Mouse (Mus musculus) heart, embryonic 16.5 days (tissue): ENCODE results near the gene Atn1. TPM values are rescaled to one million over a fixed set of nuclear protein-coding genes. Genes with fewer than 3 reads are reported as not detected.
A peak's percentile ranks its signal among the peaks of the same experiment; 100 is the strongest.

ENCODE experiments used
- ATAC-seq: fragments of 200-750 bp; cut with Nextera tagmentation; replicated peaks from 2 replicates; pipeline ENCODE4 v1.8.0; 2017; ENCODE audit warnings: moderate number of reproducible peaks; ENCODE audit not compliant: insufficient read depth, low FRiP score; ENCODE audit errors: extremely low read depth
- H3K27ac ChIP-seq: fragments of 300-500 bp; sonication (generic); 2 replicates; pipeline ENCODE4 v1.5.1; 2014; ENCODE audit warnings: mild to moderate bottlenecking, low read length, control low read depth, moderate library complexity
- H3K27me3 ChIP-seq: fragments of 300-500 bp; sonication (generic); 2 replicates; pipeline ENCODE4 v1.6.1; 2014; ENCODE audit warnings: low read length, mixed read lengths; ENCODE audit not compliant: control insufficient read depth, insufficient read depth
- H3K36me3 ChIP-seq: fragments of 300-500 bp; sonication (generic); 2 replicates; pipeline ENCODE4 v1.6.1; 2014; ENCODE audit not compliant: control insufficient read depth, insufficient read depth
- H3K4me1 ChIP-seq: fragments of 300-500 bp; sonication (generic); 2 replicates; pipeline ENCODE4 v1.6.1; 2014; ENCODE audit warnings: low read length, mixed read lengths; ENCODE audit not compliant: control insufficient read depth, insufficient read depth
- H3K4me2 ChIP-seq: fragments of 300-500 bp; sonication (generic); 2 replicates; pipeline ENCODE4 v1.6.1; 2014; ENCODE audit warnings: low read depth, mild to moderate bottlenecking, control low read depth, low read length
- H3K4me3 ChIP-seq: fragments of 300-500 bp; sonication (generic); 2 replicates; pipeline ENCODE4 v1.5.1; 2014; ENCODE audit warnings: mild to moderate bottlenecking, control low read depth, low read length
- H3K9ac ChIP-seq: fragments of 300-500 bp; sonication (generic); 2 replicates; pipeline ENCODE4 v1.6.1; 2014; ENCODE audit warnings: low read length, control low read depth
- H3K9me3 ChIP-seq: fragments of 300-500 bp; sonication (generic); replicated peaks from 2 replicates; pipeline ENCODE4 v1.6.1; 2016; ENCODE audit warnings: low read length; ENCODE audit not compliant: control insufficient read depth
- WGBS: fragments of 180-500 bp; shearing (Covaris S2); extraction: QIAGEN DNeasy Blood & Tissue Kit; methylation state at CpG from one replicate; pipeline ENCODE4 v1.1.7; 2014; 5-methylcytosine and 5-hydroxymethylcytosine counted together
- polyA plus RNA-seq: library from polyadenylated mRNA; unstranded; fragments of >200 nt; fragmentation: Nextera tagmentation; extraction: Ambion mirVana; gene quantifications from 2 replicates; pipeline ENCODE4 v1.2.1, GENCODE M21; 2015

The Atn1 gene
- polyA plus RNA-seq, 1 experiment from 2014 or later = 10.4 TPM

DNA sequence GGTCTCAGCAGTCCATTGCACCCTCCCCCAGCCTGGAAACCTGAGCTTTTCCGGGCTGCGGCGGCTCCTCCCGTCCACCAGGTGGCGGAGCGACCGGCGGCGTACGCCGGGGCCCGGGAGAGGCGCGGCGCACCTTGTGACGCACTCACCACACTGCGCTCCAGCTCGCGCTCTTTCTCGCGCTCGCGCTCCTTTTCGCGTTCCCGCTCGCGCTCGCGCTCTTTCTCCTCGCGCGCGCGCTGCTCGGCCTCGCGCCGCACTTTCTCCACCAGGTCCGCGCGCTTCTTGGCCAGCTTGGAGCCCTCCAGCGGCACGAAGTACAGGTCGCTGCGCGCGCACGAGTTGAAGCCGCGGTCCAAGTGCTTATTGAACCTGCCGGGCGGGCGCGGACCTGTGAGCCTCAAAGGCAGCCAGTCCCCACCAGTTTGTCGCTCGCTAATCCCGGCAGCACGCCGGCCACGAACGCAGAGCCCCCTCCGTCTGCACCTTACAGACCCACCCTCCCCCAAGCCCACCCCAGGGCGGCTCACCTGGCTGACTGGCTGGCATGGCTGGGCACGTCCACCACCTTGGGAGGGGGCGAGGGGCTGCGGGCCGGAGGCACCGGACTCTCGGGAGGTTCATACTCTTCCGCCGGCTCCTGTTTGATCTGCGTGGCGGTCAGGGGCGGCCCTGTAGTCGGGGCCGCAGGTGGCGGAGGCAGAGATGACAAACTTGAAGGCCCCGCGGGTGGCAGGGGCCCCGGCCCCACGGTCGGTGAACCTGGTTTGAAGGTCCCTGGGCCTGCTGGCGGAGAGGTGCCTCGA is 10.6 kb downstream of the Atn1 start:
- H3K9me3 ChIP-seq = no peaks in the 10 kb centered on the region
- H3K9ac ChIP-seq = peak overlapping the region; percentile 91
- peak overlapping the region; percentile 94 for H3K4me2 ChIP-seq
- H3K4me3 ChIP-seq = peak overlapping the region; percentile 66
- peaks cover 15% of the 10 kb centered on the region for H3K4me1 ChIP-seq
- WGBS = 1% methylated on average over 85 of the region's 85 CpGs
- no peaks in the 10 kb centered on the region for H3K27me3 ChIP-seq
- H3K27ac ChIP-seq = peak overlapping the region; percentile 72
- ATAC-seq = peak; percentile 78
- H3K36me3 ChIP-seq = peaks cover 21% of the 10 kb centered on the region

DNA sequence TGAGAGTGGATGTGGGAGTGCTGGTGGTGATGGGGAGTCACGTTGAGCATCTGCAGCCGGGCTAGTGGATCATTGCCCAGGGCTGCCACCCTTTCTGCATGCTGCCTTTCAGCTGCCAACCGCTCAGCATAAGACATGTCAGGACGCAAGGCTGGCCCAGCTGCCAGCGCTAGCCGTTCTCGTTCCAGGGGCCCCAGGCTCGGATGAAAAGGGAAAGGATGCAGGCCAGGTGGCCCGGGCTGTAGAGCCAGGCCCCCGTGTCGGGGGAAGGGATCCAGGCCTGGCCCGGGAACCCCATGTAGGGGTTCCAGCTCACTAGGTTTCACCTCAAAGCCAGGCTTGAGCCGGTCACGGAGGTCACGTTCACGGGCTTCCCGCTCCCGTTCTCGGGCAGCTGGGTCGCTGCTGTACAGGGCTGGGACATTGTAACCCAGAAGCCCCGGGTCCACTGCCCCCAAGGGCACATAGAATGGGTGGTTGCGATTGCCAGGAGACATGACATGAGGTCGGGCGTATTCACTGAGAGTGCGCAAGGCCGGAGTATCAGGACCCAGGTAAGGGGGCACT is 11.5 kb downstream of the Atn1 start:
- Histone ChIP-seq H3K27me3 (no peaks in the 10 kb centered on the region), H3K4me3 (peak overlapping the region; percentile 66), H3K4me2 (peak overlapping the region; percentile 94), H3K36me3 (peaks cover 21% of the 10 kb centered on the region), H3K9me3 (no peaks in the 10 kb centered on the region), H3K4me1 (peaks cover 17% of the 10 kb centered on the region), H3K27ac (peak overlapping the region; percentile 54; the same call in 1 of the 2 replicates), H3K9ac (peak overlapping the region; percentile 68)
- 64% methylated on average over 26 of the region's 26 CpGs for WGBS
- ATAC-seq = no peak

DNA sequence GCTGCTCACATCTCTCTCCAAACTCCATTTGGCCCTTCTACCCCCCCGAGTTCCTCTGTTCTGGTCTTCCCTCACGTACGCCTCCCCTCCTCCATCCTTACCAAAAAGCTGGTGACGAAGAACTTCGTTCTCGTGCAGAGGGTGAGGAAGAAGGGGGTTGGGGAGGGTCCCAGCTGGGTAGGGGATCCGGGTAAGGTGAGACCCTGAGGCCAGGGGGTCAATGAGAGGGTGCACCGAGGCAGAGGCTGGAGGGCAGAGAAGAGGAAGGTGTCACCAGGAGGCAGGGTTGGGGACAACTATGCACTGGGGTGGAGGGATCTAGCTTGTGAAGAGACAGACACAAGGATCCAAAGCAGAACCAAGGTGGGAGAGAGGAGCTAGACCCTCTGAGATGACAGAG is 12.7 kb downstream of the Atn1 start:
- H3K4me3 ChIP-seq = no peak overlapping the region
- no peak overlapping the region for H3K27ac ChIP-seq
- no peak for ATAC-seq
- peaks cover 25% of the 10 kb centered on the region for H3K4me1 ChIP-seq
- no peaks in the 10 kb centered on the region for H3K27me3 ChIP-seq
- H3K4me2 ChIP-seq = no peak overlapping the region
- 87% methylated on average over 8 of the region's 8 CpGs for WGBS
- no peaks in the 10 kb centered on the region for H3K9me3 ChIP-seq
- no peak overlapping the region for H3K9ac ChIP-seq
- H3K36me3 ChIP-seq = peaks cover 23% of the 10 kb centered on the region

DNA sequence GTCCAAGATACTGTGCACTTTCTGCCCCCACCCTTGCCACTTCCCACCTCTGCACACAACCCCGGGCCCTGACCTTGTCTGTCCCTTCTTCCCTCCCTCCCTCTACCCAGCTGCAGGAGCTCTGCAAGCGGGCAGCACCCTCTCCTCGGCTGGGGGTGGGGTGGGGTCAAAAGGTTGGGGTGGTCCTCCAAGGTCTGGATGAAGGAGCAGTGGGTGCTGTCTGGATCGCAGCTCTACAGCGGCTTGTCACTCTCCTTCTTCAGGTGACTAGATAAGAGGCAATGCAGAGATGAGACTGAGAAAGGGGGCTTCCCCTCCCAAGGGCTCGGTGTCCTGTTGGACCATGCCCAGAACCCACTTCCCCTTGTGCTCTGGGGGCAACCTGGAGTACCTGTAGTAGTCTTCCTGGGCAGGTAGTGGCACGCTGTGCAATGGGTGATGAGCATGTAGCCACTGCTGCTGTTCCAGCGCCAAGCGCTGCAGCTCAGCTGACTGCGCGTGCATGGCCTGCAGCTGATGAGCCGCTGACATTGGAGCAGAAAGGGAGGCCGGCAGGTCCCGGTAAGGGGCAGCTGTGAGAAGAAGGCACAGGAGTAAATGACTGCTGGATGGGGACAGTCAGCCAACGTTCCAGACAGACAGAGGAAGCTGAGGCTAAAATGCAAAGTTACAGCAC is 13.3 kb downstream of the Atn1 start:
- Histone ChIP-seq H3K4me2 (no peak overlapping the region), H3K36me3 (peaks cover 19% of the 10 kb centered on the region), H3K27ac (no peak overlapping the region), H3K27me3 (no peaks in the 10 kb centered on the region), H3K9ac (no peak overlapping the region), H3K9me3 (no peaks in the 10 kb centered on the region), H3K4me1 (peaks cover 31% of the 10 kb centered on the region), H3K4me3 (no peak overlapping the region)
- ATAC-seq = no peak
- WGBS = 85% methylated on average over 15 of the region's 15 CpGs

DNA sequence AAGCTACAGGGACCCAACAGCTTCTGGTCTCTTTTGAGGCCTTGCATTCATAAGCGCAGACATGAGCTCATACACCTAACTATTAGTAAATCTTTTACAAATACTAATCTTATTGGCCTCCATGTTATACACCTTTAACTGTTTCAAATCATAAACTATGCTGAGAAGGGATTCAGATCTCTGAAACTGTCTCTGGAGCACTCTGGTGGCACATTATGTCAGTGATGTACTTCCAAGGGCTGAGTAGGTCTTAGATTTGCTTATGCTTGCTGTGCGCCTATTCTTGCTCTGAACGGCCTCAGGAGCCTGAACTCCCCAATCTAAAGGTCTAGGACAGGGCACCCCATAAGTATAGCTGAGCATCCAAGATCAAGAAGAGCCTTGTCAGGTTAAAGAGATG is 14.5 kb downstream of the Atn1 start:
- H3K4me2 ChIP-seq = peak overlapping the region; percentile 78
- H3K4me3 ChIP-seq = peak overlapping the region; percentile 75
- peak overlapping the region; percentile 99 for H3K27ac ChIP-seq
- ATAC-seq = no peak
- no peaks in the 10 kb centered on the region for H3K27me3 ChIP-seq
- peaks cover 10% of the 10 kb centered on the region for H3K36me3 ChIP-seq
- peaks cover 31% of the 10 kb centered on the region for H3K4me1 ChIP-seq
- peak overlapping the region; percentile 92 for H3K9ac ChIP-seq
- no peaks in the 10 kb centered on the region for H3K9me3 ChIP-seq
- WGBS = 72% methylated on average over 3 of the region's 3 CpGs

DNA sequence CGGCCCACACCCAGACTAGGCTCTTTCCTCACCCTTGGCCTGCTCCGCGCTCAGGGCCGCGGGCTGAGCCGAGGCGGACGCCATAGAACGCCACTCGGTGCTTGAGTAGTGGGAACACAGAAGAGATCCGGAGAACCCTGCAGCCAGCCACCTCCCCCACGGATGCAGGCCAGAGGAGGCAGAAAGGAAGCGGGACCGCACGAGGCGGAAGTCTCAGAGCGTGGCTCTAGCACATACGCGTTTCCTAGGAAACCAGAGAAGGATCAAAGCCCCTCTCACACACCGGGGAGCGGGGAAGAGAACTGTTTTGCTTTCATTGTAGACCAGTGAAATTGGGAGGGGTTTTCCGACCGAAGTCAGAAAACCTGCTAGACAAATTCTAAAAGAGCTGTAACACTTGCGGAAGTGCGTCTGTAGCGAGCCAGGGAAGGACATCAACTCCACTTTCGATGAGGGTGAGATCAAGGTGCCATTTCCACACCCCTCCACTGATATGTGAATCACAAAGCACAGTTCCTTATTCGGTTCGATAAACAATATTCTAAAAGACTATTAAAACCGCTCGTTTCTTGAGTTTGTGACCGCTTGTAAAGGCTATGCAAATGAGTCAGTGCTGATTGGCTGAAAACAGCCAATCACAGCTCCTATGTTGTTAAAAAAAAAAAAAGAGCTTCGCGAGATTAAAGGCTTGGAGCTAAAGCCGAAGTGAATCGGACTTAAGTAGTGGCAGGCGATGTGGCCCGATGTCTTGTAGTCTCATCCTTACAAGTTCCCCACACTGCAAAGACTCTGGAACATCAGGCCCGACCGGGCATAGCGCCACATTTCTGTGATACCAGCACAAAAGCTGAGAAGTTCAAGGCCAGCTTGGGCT is 15.2 kb downstream of the Atn1 start, which contains the start of gene Grcc10:
Gene Grcc10, minus strand, starts transcription at position 487 of the 874 bp plus-strand sequence.
- Histone ChIP-seq H3K4me3 (peak within 1 kb of the TSS; percentile 75), H3K4me2 (peak within 1 kb of the TSS; percentile 78), H3K36me3 (peaks cover 10% of the 10 kb centered on the region), H3K27me3 (no peaks in the 10 kb centered on the region), H3K27ac (peak within 1 kb of the TSS; percentile 99), H3K4me1 (peaks cover 26% of the 10 kb centered on the region), H3K9me3 (no peaks in the 10 kb centered on the region), H3K9ac (peak within 1 kb of the TSS; percentile 92)
- ATAC-seq = peak; percentile 64
- under 1% methylated on average over 41 of the region's 41 CpGs for WGBS

DNA sequence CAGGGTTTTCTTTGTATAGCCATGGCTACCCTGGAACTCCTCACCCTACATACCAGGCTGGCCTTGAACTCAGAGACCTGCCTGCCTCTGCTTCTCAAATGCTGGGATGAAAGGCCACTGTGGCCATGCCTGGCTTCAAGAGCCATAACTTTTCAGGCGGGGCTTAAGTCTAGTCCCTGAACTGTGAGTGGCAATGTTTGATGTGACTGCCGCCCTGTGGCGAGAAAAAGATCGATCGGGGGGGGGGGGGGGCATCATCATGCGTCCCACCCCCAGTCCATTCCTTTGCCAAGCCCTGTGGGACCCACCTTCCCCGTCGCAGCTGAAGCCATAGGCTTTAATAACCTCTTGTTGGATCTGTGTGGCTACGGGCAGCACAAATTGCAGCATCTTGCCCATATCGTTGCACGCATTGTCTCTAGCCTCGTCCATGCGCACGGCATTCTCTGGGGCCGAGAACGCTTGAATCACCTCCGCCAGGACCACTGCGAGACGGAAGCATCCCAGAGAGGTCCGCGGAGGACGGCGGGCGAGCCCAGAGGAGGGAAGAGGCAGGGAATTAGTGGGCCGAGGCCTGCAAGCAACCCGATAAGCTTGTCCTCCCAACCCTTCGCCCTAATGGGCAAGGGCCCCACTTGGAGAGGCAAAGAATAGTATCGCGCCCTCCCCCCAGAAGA is 16.0 kb downstream of the Atn1 start:
- peaks cover 10% of the 10 kb centered on the region for H3K36me3 ChIP-seq
- H3K27me3 ChIP-seq = no peaks in the 10 kb centered on the region
- H3K9me3 ChIP-seq = no peaks in the 10 kb centered on the region
- H3K4me3 ChIP-seq = peak overlapping the region; percentile 75
- peaks cover 26% of the 10 kb centered on the region for H3K4me1 ChIP-seq
- H3K27ac ChIP-seq = peak overlapping the region; percentile 99
- WGBS = under 1% methylated on average over 26 of the region's 29 CpGs
- peak overlapping the region; percentile 78 for H3K4me2 ChIP-seq
- ATAC-seq = peak; percentile 10
- peak overlapping the region; percentile 92 for H3K9ac ChIP-seq

DNA sequence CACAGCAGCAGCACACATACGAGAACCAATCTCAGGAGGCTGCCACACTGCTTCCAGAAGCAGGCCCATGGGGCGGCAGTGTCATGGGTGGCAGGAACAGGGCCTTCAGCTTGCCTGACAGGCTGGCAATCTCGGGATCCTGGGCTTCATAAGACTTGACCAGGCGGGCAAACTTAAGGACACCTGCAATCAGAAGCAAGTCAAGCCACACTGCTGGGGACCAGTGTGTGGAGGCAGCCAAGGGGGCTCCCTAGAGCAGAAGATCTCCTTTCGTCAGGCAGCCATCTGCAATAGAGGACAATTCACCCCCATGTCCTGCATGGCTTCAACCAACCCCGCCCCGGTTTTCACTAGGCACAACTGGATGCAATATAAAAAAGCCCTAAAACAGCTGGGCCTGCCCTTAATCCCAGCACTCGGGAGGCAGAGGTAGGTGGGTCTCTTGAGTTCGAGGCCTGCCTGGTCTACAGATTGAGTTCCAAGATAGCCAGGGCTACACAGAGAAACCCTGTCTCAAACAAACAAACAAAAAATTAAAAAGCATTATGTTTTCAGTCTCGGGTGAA is 17.0 kb downstream of the Atn1 start:
- Histone ChIP-seq H3K27ac (no peak overlapping the region; the same call in 1 of the 2 replicates), H3K9ac (peak overlapping the region; percentile 92), H3K36me3 (peaks cover 8% of the 10 kb centered on the region), H3K4me2 (no peak overlapping the region), H3K4me1 (peaks cover 22% of the 10 kb centered on the region), H3K27me3 (no peaks in the 10 kb centered on the region), H3K9me3 (no peaks in the 10 kb centered on the region), H3K4me3 (no peak overlapping the region)
- 87% methylated on average over 10 of the region's 10 CpGs for WGBS
- ATAC-seq = no peak
